Mouse (Mus musculus) G1E (cell line): ENCODE data around the gene Antxr2. TPM values are rescaled to one million over a fixed set of nuclear protein-coding genes. Genes with fewer than 3 reads are reported as not detected.

ENCODE experiments used
- ATAC-seq: 2 replicates; pipeline ENCODE4 v1.8.0; 2016; ENCODE audit warnings: mild to moderate bottlenecking; ENCODE audit not compliant: insufficient number of reproducible peaks, poor library complexity, low FRiP score, severe bottlenecking; ENCODE audit errors: extremely low read depth
- DNase-seq: peaks from one replicate; pipeline ENCODE4 v3.0.0; 2012; ENCODE audit warnings: low spot score
- H3K27me3 ChIP-seq: 2 replicates; pipeline ENCODE4 v1.6.1; 2012; ENCODE audit warnings: mild to moderate bottlenecking, low read length, inconsistent platforms; ENCODE audit not compliant: insufficient read depth
- H3K36me3 ChIP-seq: replicated peaks from 2 replicates; pipeline ENCODE3; 2012; ENCODE audit warnings: mild to moderate bottlenecking, inconsistent platforms
- H3K4me1 ChIP-seq: 2 replicates; pipeline ENCODE4 v1.6.1; 2012; ENCODE audit warnings: low read depth, low read length, inconsistent platforms, mixed read lengths; ENCODE audit not compliant: insufficient read depth
- H3K4me3 ChIP-seq: 2 replicates; pipeline ENCODE4 v1.5.1; 2012; ENCODE audit warnings: low read depth, mild to moderate bottlenecking, inconsistent platforms, low read length, moderate library complexity, mixed read lengths
- H3K9me3 ChIP-seq: replicated peaks from 2 replicates; pipeline ENCODE4 v1.6.1; 2012; ENCODE audit warnings: inconsistent platforms
- CTCF ChIP-seq: IDR thresholded peaks from 2 replicates; pipeline ENCODE4 v1.5.1; 2012; ENCODE audit warnings: low read depth, low read length, inconsistent platforms, mixed read lengths
- GATA1 ChIP-seq: IDR thresholded peaks from 2 replicates; pipeline ENCODE4 v1.6.1; 2012; ENCODE audit warnings: borderline replicate concordance, low read length, inconsistent platforms, mixed read lengths
- GATA2 ChIP-seq: IDR thresholded peaks from 2 replicates; pipeline ENCODE4 v1.6.1; 2012; ENCODE audit warnings: low read depth, low read length, inconsistent platforms, borderline replicate concordance
- POLR2AphosphoS5 ChIP-seq: IDR thresholded peaks from 2 replicates; pipeline ENCODE4 v1.6.1; 2012; ENCODE audit warnings: low read depth, low read length, inconsistent platforms; ENCODE audit not compliant: insufficient replicate concordance
- TAL1 ChIP-seq: conservative IDR thresholded peaks from 2 replicates; pipeline ENCODE4 v1.6.1; 2012; ENCODE audit warnings: low read depth, low read length, inconsistent platforms, mixed read lengths
- polyA plus RNA-seq: library from polyadenylated mRNA; stranded (reverse); fragments of >175 nt; gene quantifications from 2 replicates; pipeline ENCODE4 v1.2.3, GENCODE M21; 2012
- total RNA-seq, 2 experiments: library from RNA; stranded (forward) in 1 of 2; stranded (reverse) in 1 of 2; fragments of 200-1000 nt in 1 of 2; fragments of >200 nt in 1 of 2; fragmentation: Nextera tagmentation in 1 of 2; gene quantifications; 2 replicates each; pipeline ENCODE4 v1.2.3; 2014 to 2017

Gene Antxr2
- total RNA-seq (2014; fragmentation: Nextera tagmentation) (not detected in 2 replicates), total RNA-seq (2017) (0.05 TPM in 1 of 2 replicates, not detected in the other), polyA plus RNA-seq (not detected in 2 replicates)

- DNase-seq: no peak
- peaks cover 39% of the 10 kb centered on the region for H3K9me3 ChIP-seq
- H3K4me3 ChIP-seq: no peak within 1 kb of the TSS; the same call in 1 of the 2 replicates
- no peaks in the 10 kb centered on the region for H3K4me1 ChIP-seq
- no peak for ATAC-seq
- no peaks in the 10 kb centered on the region for H3K27me3 ChIP-seq
- no peak for TF ChIP-seq TAL1
- no peak for TF ChIP-seq POLR2AphosphoS5
- no peak for TF ChIP-seq GATA1
- TF ChIP-seq CTCF: no peak
- no peaks in the 10 kb centered on the region for H3K36me3 ChIP-seq
Observed at GRCm38 (mm10) chr5:98030902-98031641, at the start of gene Antxr2. Antxr2 (minus strand) TSS chr5:98031043.

DNA sequence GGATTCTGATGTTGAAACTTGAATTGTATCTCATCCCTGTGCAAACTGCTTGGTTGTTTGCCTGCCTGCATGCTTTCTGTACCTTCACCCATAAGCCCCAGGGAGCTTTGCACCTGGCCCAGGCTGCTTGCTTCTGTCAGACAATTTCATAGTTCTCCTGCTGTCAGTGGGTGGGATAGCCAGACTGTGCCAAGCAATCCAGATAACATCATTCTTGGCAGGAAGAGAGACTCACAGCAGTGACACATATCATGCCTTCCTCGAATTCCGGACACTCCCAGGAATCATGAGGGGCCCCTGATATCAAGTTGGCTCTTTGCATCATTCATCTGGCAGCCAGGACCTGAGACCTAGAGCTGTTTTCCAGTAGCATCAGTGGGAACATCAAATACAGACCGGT is 45.8 kb upstream of the Antxr2 start:
- Histone ChIP-seq H3K4me3 (no peak overlapping the region), H3K4me1 (no peaks in the 10 kb centered on the region), H3K9me3 (peaks cover 30% of the 10 kb centered on the region), H3K36me3 (no peaks in the 10 kb centered on the region), H3K27me3 (no peaks in the 10 kb centered on the region)
- DNase-seq: no peak
- TF ChIP-seq CTCF: no peak
- no peak for TF ChIP-seq TAL1
- TF ChIP-seq GATA1: no peak
- no peak for TF ChIP-seq GATA2
- no peak for TF ChIP-seq POLR2AphosphoS5
- ATAC-seq: no peak

- ATAC-seq: no peak
- peaks cover 13% of the 10 kb centered on the region for H3K9me3 ChIP-seq
- H3K36me3 ChIP-seq: no peaks in the 10 kb centered on the region
- H3K4me3 ChIP-seq: no peak overlapping the region
- H3K4me1 ChIP-seq: no peaks in the 10 kb centered on the region
- no peak for DNase-seq
- TF ChIP-seq GATA1: no peak
- no peak for TF ChIP-seq POLR2AphosphoS5
- no peak for TF ChIP-seq CTCF
- TF ChIP-seq GATA2: no peak
- TF ChIP-seq TAL1: no peak
- H3K27me3 ChIP-seq: no peaks in the 10 kb centered on the region
Observed at GRCm38 (mm10) chr5:98069191-98069590, 38.3 kb upstream of the Antxr2 start.

DNA sequence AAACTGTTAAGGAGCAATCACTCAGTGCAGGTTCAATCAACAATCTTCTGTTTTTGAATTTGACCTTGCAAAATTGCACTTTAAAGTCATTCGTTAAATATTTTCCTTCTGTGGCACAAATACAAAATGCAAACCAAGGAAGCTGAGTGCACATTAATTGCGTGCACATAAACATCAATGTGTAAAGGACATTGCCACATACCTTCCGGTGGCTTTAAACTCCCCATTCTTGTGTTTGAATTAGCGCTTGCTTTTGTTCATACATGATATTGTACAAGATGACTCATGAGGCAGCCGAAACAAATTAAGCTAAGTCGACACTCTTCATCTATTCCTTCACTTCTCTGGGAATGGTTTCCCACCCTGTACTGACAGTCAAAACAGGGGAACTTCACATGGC is 24.4 kb upstream of the Antxr2 start:
- ATAC-seq (no peak), DNase-seq (no peak)
- Histone ChIP-seq H3K27me3 (no peaks in the 10 kb centered on the region), H3K9me3 (peaks cover 13% of the 10 kb centered on the region), H3K36me3 (no peaks in the 10 kb centered on the region), H3K4me1 (no peaks in the 10 kb centered on the region), H3K4me3 (no peak overlapping the region)
- TF ChIP-seq TAL1: no peak

DNA sequence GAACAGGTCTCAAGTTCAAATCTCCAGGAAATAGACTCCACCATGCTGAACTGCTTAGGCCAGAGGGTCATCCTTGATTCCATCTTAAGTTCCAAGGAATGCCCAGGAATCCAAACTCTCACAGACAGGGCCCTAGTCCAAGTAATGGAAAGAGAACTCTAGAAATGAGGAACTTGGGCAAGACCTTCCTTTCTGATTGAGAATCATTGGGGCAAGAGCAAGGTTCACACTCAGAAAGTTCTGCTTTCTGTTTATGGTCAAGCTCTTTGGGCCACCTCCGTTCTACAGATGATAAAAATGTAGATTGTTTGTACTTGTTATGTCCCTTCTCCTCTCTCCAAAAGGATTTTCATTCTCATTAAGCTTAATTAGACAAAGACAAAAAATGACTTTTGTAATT is 24.0 kb upstream of the Antxr2 start:
- no peaks in the 10 kb centered on the region for H3K36me3 ChIP-seq
- H3K9me3 ChIP-seq: peaks cover 11% of the 10 kb centered on the region
- H3K4me1 ChIP-seq: no peaks in the 10 kb centered on the region
- no peak overlapping the region for H3K4me3 ChIP-seq
- no peak for ATAC-seq
- no peaks in the 10 kb centered on the region for H3K27me3 ChIP-seq
- no peak for TF ChIP-seq GATA1
- no peak for TF ChIP-seq CTCF
- TF ChIP-seq POLR2AphosphoS5: no peak
- no peak for TF ChIP-seq GATA2
- no peak for TF ChIP-seq TAL1
- no peak for DNase-seq

GRCm38 (mm10) chr5:98034928-98035327 is 4.1 kb upstream of the Antxr2 start:
- H3K27me3 ChIP-seq: no peaks in the 10 kb centered on the region
- H3K4me1 ChIP-seq: no peaks in the 10 kb centered on the region
- no peaks in the 10 kb centered on the region for H3K36me3 ChIP-seq

More at GRCm38 (mm10) chr5:98034928-98035327, 4.1 kb upstream of the Antxr2 start:
- TF ChIP-seq POLR2AphosphoS5 (no peak), GATA2 (no peak), CTCF (no peak), GATA1 (no peak), TAL1 (no peak)
- Histone ChIP-seq H3K4me3 (no peak overlapping the region), H3K9me3 (peaks cover 38% of the 10 kb centered on the region)
- DNase-seq: no peak
- no peak for ATAC-seq
